Mouse (Mus musculus) adrenal gland, adult 8-10 months (tissue): ENCODE measurements at regions not wholly inside any gene's neighbourhood (a gene's known extent, or its start where the extent isn't known, plus 50 kb on each side); places are given as distances from the start of the nearest gene placed in this dataset.

ENCODE experiments used
- DNase-seq: peaks from one replicate; pipeline ENCODE4 v3.0.0; 2022

DNA sequence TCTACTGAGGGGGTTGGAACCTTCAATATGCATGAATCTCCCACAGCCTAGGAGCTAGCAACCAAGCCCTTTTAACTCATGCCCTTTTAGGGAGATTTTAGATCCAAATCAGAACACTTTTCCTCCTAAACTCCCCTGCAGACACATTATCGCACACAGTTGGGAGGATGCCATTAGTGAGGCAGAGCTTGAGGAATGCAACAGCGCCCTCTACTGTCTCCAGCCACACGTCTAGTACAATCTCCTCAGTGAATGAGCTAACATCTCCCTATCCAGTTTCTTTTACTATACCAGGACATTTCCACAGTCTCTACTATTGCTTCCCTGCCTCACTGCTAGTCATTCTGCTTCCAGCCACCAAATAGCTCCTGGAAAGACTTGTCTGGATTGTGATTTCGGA is 59.3 kb downstream of the 1700080O16Rik start:
- DNase-seq = peak; percentile 29

DNA sequence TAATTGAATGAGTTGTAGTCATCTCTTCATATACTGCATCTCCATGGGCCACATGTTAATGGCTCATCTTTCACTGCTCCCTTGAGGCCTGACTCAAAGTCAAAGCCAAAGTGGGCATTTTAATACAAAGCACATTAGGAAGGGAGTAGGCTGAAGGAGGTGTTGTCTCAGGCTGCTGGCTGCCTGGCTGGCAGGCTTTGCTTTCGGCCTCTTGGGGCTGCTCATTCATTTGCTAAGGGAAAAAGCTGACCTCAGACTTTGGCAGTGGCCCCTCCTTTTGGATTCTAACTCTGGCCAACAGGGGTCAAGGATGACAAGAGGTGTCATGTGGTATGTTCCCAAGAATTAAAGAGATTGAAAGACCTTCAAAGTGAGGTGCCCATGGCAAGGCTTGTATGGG is 61.0 kb downstream of the 1700080O16Rik start:
- peak; percentile 25 for DNase-seq

DNA sequence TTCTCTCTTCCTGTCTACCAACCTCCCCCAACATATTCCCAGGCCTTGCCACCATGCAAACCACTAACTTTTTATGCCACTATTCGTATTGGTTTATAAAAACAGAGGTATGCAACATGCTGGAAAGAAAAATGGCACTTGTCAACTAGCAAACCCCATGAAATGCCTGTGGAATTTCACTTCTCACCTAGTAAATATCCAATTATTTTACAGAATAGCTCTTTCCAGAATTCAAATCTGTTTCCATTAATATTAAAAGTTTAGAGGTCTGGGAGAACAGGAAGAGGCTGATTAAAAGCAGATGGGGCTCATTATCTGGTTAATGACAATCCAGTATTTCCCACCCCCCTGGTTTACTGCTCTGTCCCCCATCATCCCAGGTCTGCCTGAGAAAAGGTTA is 62.0 kb downstream of the 1700080O16Rik start:
- no peak for DNase-seq

DNA sequence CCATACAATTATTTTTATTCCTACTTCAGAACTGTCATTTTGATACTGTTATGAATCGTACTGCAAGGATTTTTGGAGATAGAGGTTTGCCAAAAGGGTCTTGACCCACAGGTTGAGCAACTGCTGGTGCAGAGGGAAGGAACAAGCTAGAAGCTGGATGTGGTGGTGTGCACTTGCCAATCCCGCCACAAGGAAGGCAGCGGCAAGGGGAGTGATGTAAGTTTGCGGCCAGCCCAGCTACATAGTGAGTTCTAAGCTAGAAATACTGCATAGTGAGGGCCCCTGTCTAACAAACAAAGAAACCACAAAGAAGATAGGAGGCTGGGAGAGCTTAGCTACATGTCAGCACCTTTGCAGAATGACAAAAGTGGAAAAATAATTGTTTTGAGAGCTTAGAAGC is 74.1 kb downstream of the 1700080O16Rik start:
- DNase-seq = no peak

DNA sequence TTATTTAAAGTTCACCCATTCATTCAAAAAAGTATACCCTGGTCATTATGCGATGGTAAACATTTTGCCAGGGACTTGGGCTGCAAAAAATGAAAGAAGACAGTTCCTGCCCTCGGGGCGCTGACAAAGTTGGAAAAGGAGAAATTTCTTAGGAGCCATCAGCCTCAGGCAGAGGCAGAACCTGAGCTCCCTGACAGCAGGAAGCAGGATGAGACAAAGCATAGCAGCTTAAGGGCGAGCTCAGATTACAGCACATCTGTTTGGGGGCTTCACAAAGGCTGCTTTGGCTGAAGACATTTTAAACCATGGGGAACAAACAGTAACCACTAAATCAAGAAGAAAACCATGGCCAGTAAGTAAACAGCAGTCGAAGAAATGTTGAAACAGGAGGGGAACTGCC is 75.5 kb downstream of the 1700080O16Rik start:
- no peak for DNase-seq

DNA sequence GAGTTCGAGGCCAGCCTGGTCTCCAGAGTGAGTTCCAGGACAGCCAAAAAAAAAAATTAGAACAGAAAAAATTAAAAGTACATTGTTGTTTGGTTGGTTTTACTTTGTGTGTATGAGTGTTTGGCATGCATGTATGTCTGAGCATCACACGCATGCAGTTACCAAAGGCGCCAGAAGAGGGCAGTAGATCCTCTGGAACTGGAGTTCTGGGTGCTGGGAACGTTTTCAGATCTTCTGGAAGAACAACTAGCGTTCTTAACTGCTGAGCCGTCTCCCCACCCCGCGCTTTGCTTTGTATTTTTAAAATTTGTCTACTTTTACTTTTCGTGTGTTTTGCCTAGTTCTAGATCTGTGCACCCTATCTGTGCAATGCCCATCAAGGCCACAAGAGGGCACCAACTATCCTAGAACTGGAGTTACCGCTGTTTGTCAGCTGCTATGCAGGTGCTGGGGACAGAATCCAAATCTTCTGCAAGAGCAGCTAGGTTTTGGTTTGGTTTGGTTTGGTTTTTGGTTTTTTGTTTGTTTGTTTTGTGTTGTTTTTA is 76.9 kb downstream of the 1700080O16Rik start:
- DNase-seq = no peak

DNA sequence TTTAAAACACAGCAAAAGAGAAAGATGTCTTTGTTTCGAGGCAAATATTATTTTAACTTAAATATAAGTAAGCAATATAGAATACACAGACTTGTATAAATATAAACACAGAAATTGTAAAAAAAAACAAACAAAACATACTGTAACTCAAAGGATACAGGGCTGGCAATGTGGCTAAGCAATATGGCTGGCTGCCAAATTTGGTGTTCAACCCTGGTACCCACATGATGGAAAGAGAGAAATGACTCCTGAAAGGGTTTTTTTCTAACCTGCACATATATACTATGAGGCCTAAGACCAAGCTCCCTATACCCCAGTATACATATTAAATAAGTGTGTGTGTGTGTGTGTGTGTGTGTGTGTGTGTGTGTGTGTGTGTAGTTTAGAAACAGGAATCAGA is 79.9 kb downstream of the 1700080O16Rik start:
- DNase-seq = no peak

DNA sequence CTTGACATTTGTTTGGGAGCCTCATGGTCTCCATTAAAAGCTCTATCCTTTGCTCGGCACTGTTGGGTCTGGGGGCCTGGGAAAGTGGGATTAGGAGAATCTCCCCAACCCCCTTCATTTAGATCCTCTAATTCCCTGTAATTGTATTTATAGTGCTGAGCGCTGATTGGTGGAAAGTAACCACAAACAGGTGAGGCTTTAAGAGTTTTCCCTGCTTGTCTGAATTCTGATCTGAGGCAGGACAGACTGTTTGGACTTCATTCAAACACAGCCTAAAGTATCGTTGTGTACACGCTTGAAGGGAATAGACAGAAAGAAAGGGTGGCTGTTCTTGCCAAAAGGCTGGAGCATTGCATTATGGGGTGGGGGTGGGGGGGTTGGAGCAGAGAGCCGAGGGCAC is 85.1 kb upstream of the Usp26 start:
- DNase-seq = no peak
